Mouse (Mus musculus) gonadal fat pad, adult 2 months (tissue): ENCODE measurements at regions not wholly inside any gene's neighbourhood (a gene's known extent, or its start where the extent isn't known, plus 50 kb on each side); places are given as distances from the start of the nearest gene placed in this dataset.
A peak's percentile ranks its signal among the peaks of the same experiment; 100 is the strongest.

Experiments
- DNase-seq: peaks from one replicate; pipeline ENCODE4 v3.0.0-alpha.2; 2012; ENCODE audit warnings: low read depth

- DNase-seq: no peak
Observed at GRCm38 (mm10) chr5:73729646-73730045, 78.5 kb downstream of the Spata18 start.

GRCm38 (mm10) chr5:73731423-73731822 lies 80.2 kb downstream of the Spata18 start:
- DNase-seq: no peak

- DNase-seq: no peak
Observed at GRCm38 (mm10) chr5:73731991-73732565, 80.9 kb downstream of the Spata18 start.

- DNase-seq: peak; percentile 87
Observed at GRCm38 (mm10) chr5:73740766-73741165, 89.6 kb downstream of the Spata18 start.

GRCm38 (mm10) chr5:73741441-73741840 lies 90.3 kb downstream of the Spata18 start:
- peak; percentile 98 for DNase-seq

GRCm38 (mm10) chr5:73743953-73744352 lies 92.8 kb downstream of the Spata18 start:
- no peak for DNase-seq

- no peak for DNase-seq
Observed at GRCm38 (mm10) chr5:73749791-73750190, 98.6 kb downstream of the Spata18 start.

GRCm38 (mm10) chr5:73752225-73752644 lies 101.1 kb downstream of the Spata18 start:
- no peak for DNase-seq

GRCm38 (mm10) chr5:73753827-73754226 lies 102.6 kb downstream of the Spata18 start:
- DNase-seq: no peak

- DNase-seq: no peak
Observed at GRCm38 (mm10) chr5:73758534-73758933, 107.4 kb downstream of the Spata18 start.

- no peak for DNase-seq
Observed at GRCm38 (mm10) chr5:73761236-73761635, 110.1 kb downstream of the Spata18 start.

- no peak for DNase-seq
Observed at GRCm38 (mm10) chr5:73761709-73762108, 110.5 kb downstream of the Spata18 start.

GRCm38 (mm10) chr5:73764226-73764625 lies 113.0 kb downstream of the Spata18 start:
- no peak for DNase-seq

- DNase-seq: no peak
Observed at GRCm38 (mm10) chr5:73765466-73765865, 114.3 kb downstream of the Spata18 start.

- no peak for DNase-seq
Observed at GRCm38 (mm10) chr5:73768253-73768652, 117.1 kb downstream of the Spata18 start.

GRCm38 (mm10) chr5:73775775-73776548 lies 124.8 kb downstream of the Spata18 start:
- DNase-seq: no peak

GRCm38 (mm10) chr5:73777282-73777921 lies 126.2 kb downstream of the Spata18 start:
- DNase-seq: no peak

- DNase-seq: no peak
Observed at GRCm38 (mm10) chr5:73781190-73781940, 130.2 kb downstream of the Spata18 start.

- no peak for DNase-seq
Observed at GRCm38 (mm10) chr5:73782214-73783091, 131.3 kb downstream of the Spata18 start.

- DNase-seq: no peak
Observed at GRCm38 (mm10) chr5:73787275-73787674, 136.1 kb downstream of the Spata18 start.

- DNase-seq: no peak
Observed at GRCm38 (mm10) chr5:73792216-73792615, 141.0 kb downstream of the Spata18 start.
